Mouse (Mus musculus): ENCODE data around the gene Lst1. TPM values are rescaled to one million over a fixed set of nuclear protein-coding genes. Genes with fewer than 3 reads are reported as not detected.

Lst1 gene
- polyA plus RNA-seq, 1 experiment from 2014 or later = 11.6 TPM

- TF ChIP-seq CTCF (IDR thresholded peaks at IDR 0.05; ENCODE audit: low read depth) = no peak
- 55% methylated on average over 11 of the region's 11 CpGs for WGBS
- Histone ChIP-seq H3K4me1 (ENCODE audit: insufficient read depth) (no peaks in the 10 kb centered on the region), H3K9me3 (ENCODE audit: low read depth, low read length) (no peaks in the 10 kb centered on the region), H3K36me3 (ENCODE audit: insufficient read depth) (no peaks in the 10 kb centered on the region), H3K27ac (ENCODE audit: low read depth) (no peak overlapping the region), H3K9ac (no peak overlapping the region; the same call in 1 of the 2 replicates), H3K27me3 (ENCODE audit: insufficient read depth, low read length) (no peaks in the 10 kb centered on the region), H3K4me3 (ENCODE audit: low read depth, low read length) (no peak overlapping the region), H3K4me2 (no peak overlapping the region)
- ATAC-seq (ENCODE audit: insufficient read depth) (no peak), DNase-seq (no peak)
Observed at GRCm38 (mm10) chr17:35172445-35173234, 15.6 kb downstream of the Lst1 start.

- ATAC-seq (ENCODE audit: insufficient read depth) = no peak
- no peaks in the 10 kb centered on the region for H3K9me3 ChIP-seq (ENCODE audit: low read depth, low read length)
- no peaks in the 10 kb centered on the region for H3K36me3 ChIP-seq (ENCODE audit: insufficient read depth)
- DNase-seq = peak; percentile 92
- H3K4me2 ChIP-seq = no peak overlapping the region
- 10% methylated on average over 4 of the region's 4 CpGs for WGBS
- TF ChIP-seq CTCF (IDR thresholded peaks at IDR 0.05; ENCODE audit: low read depth) = peak; percentile 74
- H3K4me1 ChIP-seq (ENCODE audit: insufficient read depth) = peaks cover 7% of the 10 kb centered on the region; the same call in 1 of the 2 replicates
- H3K27ac ChIP-seq (ENCODE audit: low read depth) = no peak overlapping the region
- H3K9ac ChIP-seq = no peak overlapping the region
- H3K27me3 ChIP-seq (ENCODE audit: insufficient read depth, low read length) = no peaks in the 10 kb centered on the region
- H3K4me3 ChIP-seq (ENCODE audit: low read depth, low read length) = no peak overlapping the region
Observed at GRCm38 (mm10) chr17:35168541-35169207, 19.6 kb downstream of the Lst1 start.

- H3K9ac ChIP-seq = no peak overlapping the region
Observed at GRCm38 (mm10) chr17:35167794-35168193, 20.4 kb downstream of the Lst1 start.

GRCm38 (mm10) chr17:35166352-35167035, 21.7 kb downstream of the Lst1 start:
- ATAC-seq (ENCODE audit: insufficient read depth) (no peak), DNase-seq (peak; percentile 86)
- H3K27ac ChIP-seq (ENCODE audit: low read depth) = peak overlapping the region; percentile 99
- no peak overlapping the region for H3K9ac ChIP-seq
- no peaks in the 10 kb centered on the region for H3K27me3 ChIP-seq (ENCODE audit: insufficient read depth, low read length)
- peak overlapping the region; percentile 76 for H3K4me2 ChIP-seq
- peak; percentile 74 for TF ChIP-seq CTCF (IDR thresholded peaks at IDR 0.05; ENCODE audit: low read depth)
- 69% methylated on average over 8 of the region's 8 CpGs for WGBS
- H3K4me1 ChIP-seq (ENCODE audit: insufficient read depth) = peaks cover 13% of the 10 kb centered on the region; the same call in 1 of the 2 replicates
- H3K4me3 ChIP-seq (ENCODE audit: low read depth, low read length) = peak overlapping the region; percentile 100; the same call in 1 of the 2 replicates
- H3K9me3 ChIP-seq (ENCODE audit: low read depth, low read length) = no peaks in the 10 kb centered on the region
- H3K36me3 ChIP-seq (ENCODE audit: insufficient read depth) = peaks cover 15% of the 10 kb centered on the region

More at GRCm38 (mm10) chr17:35167794-35168193, 20.4 kb downstream of the Lst1 start:
- Histone ChIP-seq H3K36me3 (ENCODE audit: insufficient read depth) (0 out of 2 replicates have a peak, but pooled peaks cover 2% of the 10 kb centered on the region), H3K4me1 (ENCODE audit: insufficient read depth) (peaks cover 9% of the 10 kb centered on the region; the same call in 1 of the 2 replicates), H3K27ac (ENCODE audit: low read depth) (no peak overlapping the region), H3K27me3 (ENCODE audit: insufficient read depth, low read length) (no peaks in the 10 kb centered on the region), H3K9me3 (ENCODE audit: low read depth, low read length) (no peaks in the 10 kb centered on the region), H3K4me3 (ENCODE audit: low read depth, low read length) (no peak overlapping the region), H3K4me2 (no peak overlapping the region)
- no peak for TF ChIP-seq CTCF (IDR thresholded peaks at IDR 0.05; ENCODE audit: low read depth)
- 78% methylated on average over 7 of the region's 7 CpGs for WGBS
- ATAC-seq (ENCODE audit: insufficient read depth) (no peak), DNase-seq (no peak)

GRCm38 (mm10) chr17:35165451-35166155, 22.6 kb downstream of the Lst1 start:
- Histone ChIP-seq H3K27ac (ENCODE audit: low read depth) (peak overlapping the region; percentile 99), H3K4me3 (ENCODE audit: low read depth, low read length) (peak overlapping the region; percentile 100), H3K9ac (peak overlapping the region; percentile 56), H3K4me1 (ENCODE audit: insufficient read depth) (peaks cover 13% of the 10 kb centered on the region; the same call in 1 of the 2 replicates), H3K27me3 (ENCODE audit: insufficient read depth, low read length) (no peaks in the 10 kb centered on the region), H3K9me3 (ENCODE audit: low read depth, low read length) (no peaks in the 10 kb centered on the region), H3K36me3 (ENCODE audit: insufficient read depth) (peaks cover 24% of the 10 kb centered on the region), H3K4me2 (peak overlapping the region; percentile 76)
- DNase-seq (peak; percentile 40), ATAC-seq (ENCODE audit: insufficient read depth) (peak; percentile 85)
- no peak for TF ChIP-seq CTCF (IDR thresholded peaks at IDR 0.05; ENCODE audit: low read depth)
- WGBS = 19% methylated on average over 12 of the region's 12 CpGs
